Mouse (Mus musculus): ENCODE measurements around the gene Mettl1.

Mettl1 gene

DNA sequence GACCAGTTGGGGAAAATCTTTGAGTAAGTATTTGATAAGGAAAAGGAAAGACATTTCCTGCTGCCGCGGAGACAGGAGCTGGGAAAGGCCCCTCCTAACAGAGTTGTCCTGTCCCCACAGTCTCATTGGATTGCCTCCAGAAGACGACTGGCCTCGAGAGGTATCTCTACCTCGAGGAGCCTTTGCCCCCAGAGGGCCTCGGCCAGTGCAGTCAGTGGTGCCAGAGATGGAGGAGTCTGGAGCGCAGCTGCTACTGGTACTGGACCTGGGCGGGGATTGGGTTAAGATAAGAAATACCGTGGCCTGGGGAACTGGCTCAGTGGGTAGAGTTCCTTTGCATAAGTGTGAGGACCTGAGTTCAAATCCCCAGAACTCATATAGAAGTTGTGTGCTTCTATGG lies 24.8 kb downstream of the Mettl1 start:
- in situ Hi-C loops (cut with MboI, MseI): loop anchor here (25.0 kb wide), 1 partner anchor 596 kb away; the partner anchor contains the start of genes Nab2 and Nemp1

DNA sequence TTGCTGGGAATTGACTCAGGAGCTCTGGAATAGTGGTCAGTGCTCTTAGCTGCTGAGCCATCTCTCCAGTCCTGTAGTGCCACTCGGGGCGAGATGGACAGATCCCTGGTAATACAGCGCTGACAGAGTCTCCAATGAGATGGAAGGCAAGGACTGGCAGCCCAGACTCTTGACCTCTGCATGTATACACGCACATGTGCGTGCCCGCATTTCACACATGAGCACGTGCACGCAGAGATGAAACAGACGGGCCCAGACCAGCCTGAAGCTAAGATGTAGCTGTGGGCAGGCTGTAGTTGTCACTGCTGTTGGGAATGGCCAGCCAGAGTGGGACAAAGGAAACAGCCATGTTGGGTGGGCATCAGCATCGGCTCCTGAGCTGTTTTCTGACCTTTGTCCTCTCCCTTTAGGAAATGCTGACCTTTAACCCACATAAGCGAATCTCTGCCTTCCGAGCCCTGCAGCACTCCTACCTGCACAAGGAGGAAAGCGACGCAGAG lies 25.4 kb downstream of the Mettl1 start:
- in situ Hi-C loops (cut with MboI, MseI): loop anchor here (25.0 kb wide), 1 partner anchor 596 kb away; the partner anchor contains the start of genes Nab2 and Nemp1

DNA sequence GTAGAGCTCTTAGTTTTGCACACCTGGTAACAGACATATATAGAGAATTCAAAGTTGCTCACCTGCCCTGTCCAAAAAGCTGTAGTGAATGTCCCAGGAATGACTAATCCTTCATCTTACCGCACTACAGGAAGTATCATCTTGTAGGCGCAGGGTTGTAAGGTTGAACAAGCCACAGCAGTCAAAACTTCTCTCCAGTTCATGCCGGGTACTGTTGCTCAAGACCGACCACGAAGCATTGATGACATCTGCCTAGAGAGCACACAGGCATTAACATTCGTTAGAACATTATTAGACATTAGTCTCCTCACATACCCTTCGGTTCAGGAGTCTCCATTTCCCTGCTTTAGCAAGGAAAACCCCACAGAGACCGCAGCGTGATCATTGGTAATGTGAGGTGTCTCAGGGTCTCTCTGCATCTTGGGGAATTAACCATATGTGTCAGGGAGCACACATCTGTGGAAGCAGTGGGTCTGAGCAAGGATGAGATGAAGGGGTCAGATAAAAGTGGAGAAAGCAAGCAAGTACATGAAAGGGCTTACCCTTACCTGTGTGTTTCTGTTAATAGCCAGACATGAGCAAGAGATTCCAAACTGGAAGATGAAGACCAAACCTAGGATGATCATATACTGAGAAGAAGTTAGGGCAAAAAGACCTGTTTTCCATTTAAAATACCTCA lies 27.3 kb downstream of the Mettl1 start:
- in situ Hi-C loops (cut with MboI, MseI): loop anchor here (25.0 kb wide), 1 partner anchor 594 kb away; the partner anchor contains the start of genes Nab2 and Nemp1

GRCm38 (mm10) chr10:127069281-127070189 lies 28.3 kb downstream of the Mettl1 start:
- in situ Hi-C loops (cut with MboI, MseI): loop anchor here (5.0 to 25.0 kb wide), 2 partner anchors 38 to 593 kb away; partner anchors contain the start of genes Nab2 and Nemp1

- in situ Hi-C loops (cut with MboI, MseI): loop anchor here (5.0 to 25.0 kb wide), 2 partner anchors 37 to 592 kb away; partner anchors contain the start of genes Nab2 and Nemp1
These were observed 29.2 kb downstream of the Mettl1 start, which contains the start of gene Tspan31 for GRCm38 (mm10) chr10:127070190-127071121. Tspan31 (minus strand) TSS chr10:127070264.

GRCm38 (mm10) chr10:127071203-127071602 lies 30.0 kb downstream of the Mettl1 start:
- in situ Hi-C loops (cut with MboI, MseI): loop anchor here (5.0 to 25.0 kb wide), 2 partner anchors 36 to 591 kb away; partner anchors contain the start of genes Nab2 and Nemp1

- in situ Hi-C loops (cut with MboI, MseI): loop anchor here (5.0 to 25.0 kb wide), 2 partner anchors 35 to 590 kb away; partner anchors contain the start of genes Nab2 and Nemp1
These were observed 31.1 kb downstream of the Mettl1 start for GRCm38 (mm10) chr10:127072270-127072669.

DNA sequence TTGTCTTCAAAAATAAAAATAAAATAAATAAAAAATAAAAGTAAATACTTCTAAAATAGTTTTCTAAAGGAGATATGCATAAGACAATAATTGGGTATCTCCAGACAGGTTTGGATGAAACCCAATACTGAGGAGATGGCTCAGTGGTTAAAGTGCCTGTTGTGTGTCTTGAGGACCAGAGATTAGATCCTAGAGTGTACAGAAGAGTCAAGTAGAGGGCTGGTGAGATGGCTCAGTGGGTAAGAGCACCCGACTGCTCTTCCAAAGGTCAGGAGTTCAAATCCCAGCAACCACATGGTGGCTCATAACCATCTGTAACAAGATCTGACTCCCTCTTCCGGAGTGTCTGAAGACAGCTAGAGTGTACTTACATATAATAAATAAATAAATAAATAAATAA lies 31.8 kb downstream of the Mettl1 start:
- in situ Hi-C loops (cut with MboI, MseI): loop anchor here (5.0 to 25.0 kb wide), 2 partner anchors 34 to 589 kb away; partner anchors contain the start of genes Nab2 and Nemp1

GRCm38 (mm10) chr10:127073981-127074380 lies 32.8 kb downstream of the Mettl1 start:
- in situ Hi-C loops (cut with MboI, MseI): loop anchor here (5.0 to 25.0 kb wide), 2 partner anchors 33 to 588 kb away; partner anchors contain the start of genes Nab2 and Nemp1

DNA sequence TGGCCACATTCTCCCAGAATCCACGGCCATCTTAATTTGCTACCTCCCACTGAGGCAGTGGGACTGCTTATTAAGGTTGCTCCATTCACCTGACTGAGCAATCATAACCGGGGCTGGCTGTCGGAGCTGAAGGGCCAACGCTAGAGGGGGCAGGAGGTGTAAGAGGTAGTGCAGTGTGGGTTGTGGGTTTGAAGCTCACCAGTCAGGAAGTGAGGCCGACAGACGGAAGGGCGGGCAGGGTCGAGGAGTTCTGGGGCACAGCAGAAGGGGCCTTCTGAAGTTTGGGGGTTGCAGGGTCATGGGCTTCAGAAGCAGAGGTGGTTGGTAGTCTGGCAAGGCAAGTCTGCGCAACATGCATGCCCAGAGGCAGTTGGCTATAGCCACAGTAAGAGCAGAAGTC lies 33.9 kb downstream of the Mettl1 start, which contains the start of gene Agap2:
TSS of gene Agap2 (plus strand) at position 205 of the 400 bp plus-strand sequence.
- in situ Hi-C loops (cut with MboI, MseI): loop anchor here (5.0 kb wide), 1 partner anchor 102 kb away; no protein-coding TSS in a partner anchor

- in situ Hi-C loops (cut with MboI, MseI): loop anchor here (5.0 kb wide), 1 partner anchor 102 kb away; no protein-coding TSS in a partner anchor
These were observed 34.4 kb downstream of the Mettl1 start for GRCm38 (mm10) chr10:127075651-127076050.

GRCm38 (mm10) chr10:127076082-127076481 lies 34.9 kb downstream of the Mettl1 start:
- in situ Hi-C loops (cut with MboI, MseI): loop anchor here (5.0 kb wide), 1 partner anchor 101 kb away; no protein-coding TSS in a partner anchor

DNA sequence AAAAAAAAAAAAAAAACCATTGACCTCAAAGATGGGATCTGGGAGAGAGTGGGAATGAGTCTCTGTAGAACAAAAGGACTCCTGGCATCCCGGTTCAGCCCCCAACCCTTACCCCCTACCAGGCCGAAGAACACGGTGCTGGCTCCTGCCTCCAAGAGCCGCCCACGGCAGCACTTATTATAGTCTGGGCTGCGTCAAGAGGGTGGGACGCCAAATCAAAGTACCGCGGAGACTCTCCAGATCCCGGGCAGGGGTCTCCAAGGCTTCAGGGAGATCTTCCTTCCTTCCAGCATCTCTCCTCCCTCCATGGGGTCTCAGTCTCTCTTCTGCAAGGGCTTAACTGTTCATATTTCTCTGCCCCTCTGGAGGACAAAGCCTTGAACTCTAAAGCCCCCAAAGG lies 36.3 kb downstream of the Mettl1 start:
- in situ Hi-C loops (cut with MboI, MseI): loop anchor here (5.0 kb wide), 1 partner anchor 100 kb away; no protein-coding TSS in a partner anchor

- in situ Hi-C loops (cut with MboI, MseI): loop anchor here (5.0 kb wide), 1 partner anchor 99 kb away; no protein-coding TSS in a partner anchor
These were observed 36.9 kb downstream of the Mettl1 start for GRCm38 (mm10) chr10:127078001-127078676.

GRCm38 (mm10) chr10:127078677-127079575 lies 37.7 kb downstream of the Mettl1 start:
- in situ Hi-C loops (cut with MboI, MseI): loop anchor here (5.0 kb wide), 1 partner anchor 98 kb away; no protein-coding TSS in a partner anchor

GRCm38 (mm10) chr10:127079665-127080391 lies 38.6 kb downstream of the Mettl1 start:
- in situ Hi-C loops (cut with MboI, MseI): loop anchor here (5.0 kb wide), 1 partner anchor 97 kb away; no protein-coding TSS in a partner anchor

Data from T-helper 1 cell (primary cell).